Mouse (Mus musculus) limb, embryonic 10.5 days (tissue): ENCODE results near the gene Dkk3. TPM values are rescaled to one million over a fixed set of nuclear protein-coding genes. Genes with fewer than 3 reads are reported as not detected.
A peak's percentile ranks its signal among the peaks of the same experiment; 100 is the strongest.

Source experiments
- DNase-seq: peaks from one replicate; pipeline ENCODE4 v3.0.0-alpha.2; 2017; ENCODE audit warnings: low spot score
- H3K27ac ChIP-seq: fragments of 300-500 bp; sonication (generic); 2 replicates; pipeline ENCODE4 v1.5.1; 2016; ENCODE audit warnings: mild to moderate bottlenecking
- H3K27me3 ChIP-seq: fragments of 300-500 bp; sonication (generic); 2 replicates; pipeline ENCODE4 v1.6.1; 2016; ENCODE audit warnings: low read depth, mild to moderate bottlenecking; ENCODE audit not compliant: poor library complexity, severe bottlenecking
- H3K36me3 ChIP-seq: fragments of 300-500 bp; sonication (generic); 2 replicates; pipeline ENCODE4 v1.6.1; 2016; ENCODE audit warnings: mild to moderate bottlenecking, moderate library complexity
- H3K4me1 ChIP-seq: fragments of 300-500 bp; sonication (generic); 2 replicates; pipeline ENCODE4 v1.6.1; 2016
- H3K4me3 ChIP-seq: fragments of 300-500 bp; sonication (generic); 2 replicates; pipeline ENCODE4 v1.5.1; 2016; ENCODE audit warnings: mild to moderate bottlenecking, moderate library complexity
- H3K9me3 ChIP-seq: fragments of 300-500 bp; sonication (generic); replicated peaks from 2 replicates; pipeline ENCODE4 v1.6.1; 2016; ENCODE audit warnings: mild to moderate bottlenecking
- WGBS: fragments of 180-500 bp; shearing (Covaris S2); methylation state at CpG from one replicate; pipeline ENCODE4 v1.1.7; 2016; 5-methylcytosine and 5-hydroxymethylcytosine counted together
- polyA plus RNA-seq: library from polyadenylated mRNA; unstranded; fragments of >200 nt; fragmentation: Nextera tagmentation; extraction: Ambion mirVana; gene quantifications from 2 replicates; pipeline ENCODE4 v1.2.1, GENCODE M21; 2016

The Dkk3 gene
- polyA plus RNA-seq, 1 experiment from 2014 or later: 6.3 TPM

GRCm38 (mm10) chr7:112138168-112138508 is 20.7 kb downstream of the Dkk3 start:
- H3K27ac ChIP-seq: no peak overlapping the region
- peaks cover 5% of the 10 kb centered on the region for H3K4me1 ChIP-seq
- no peak overlapping the region for H3K4me3 ChIP-seq
- no peaks in the 10 kb centered on the region for H3K36me3 ChIP-seq
- DNase-seq: no peak
- H3K27me3 ChIP-seq: no peaks in the 10 kb centered on the region
- no peaks in the 10 kb centered on the region for H3K9me3 ChIP-seq
- WGBS: 90% methylated on average over 7 of the region's 7 CpGs

- no peaks in the 10 kb centered on the region for H3K4me1 ChIP-seq
- no peaks in the 10 kb centered on the region for H3K9me3 ChIP-seq
- no peak for DNase-seq
- no peaks in the 10 kb centered on the region for H3K27me3 ChIP-seq
- H3K36me3 ChIP-seq: no peaks in the 10 kb centered on the region
- 87% methylated on average over 5 of the region's 5 CpGs for WGBS
- no peak overlapping the region for H3K27ac ChIP-seq
- no peak overlapping the region for H3K4me3 ChIP-seq
Observed at GRCm38 (mm10) chr7:112136537-112136936, 22.3 kb downstream of the Dkk3 start.

- Histone ChIP-seq H3K27ac (no peak overlapping the region), H3K9me3 (no peaks in the 10 kb centered on the region), H3K36me3 (no peaks in the 10 kb centered on the region), H3K4me3 (no peak overlapping the region), H3K27me3 (no peaks in the 10 kb centered on the region), H3K4me1 (no peaks in the 10 kb centered on the region)
- no peak for DNase-seq
- 91% methylated on average over 4 of the region's 4 CpGs for WGBS
Observed at GRCm38 (mm10) chr7:112135161-112135560, 23.7 kb downstream of the Dkk3 start.

GRCm38 (mm10) chr7:112133277-112133676 is 25.6 kb downstream of the Dkk3 start:
- Histone ChIP-seq H3K4me1 (peaks cover 8% of the 10 kb centered on the region), H3K4me3 (no peak overlapping the region), H3K27me3 (no peaks in the 10 kb centered on the region), H3K36me3 (no peaks in the 10 kb centered on the region), H3K9me3 (no peaks in the 10 kb centered on the region), H3K27ac (no peak overlapping the region)
- no peak for DNase-seq
- 95% methylated on average over 5 of the region's 5 CpGs for WGBS

- Histone ChIP-seq H3K27me3 (no peaks in the 10 kb centered on the region), H3K4me1 (peaks cover 13% of the 10 kb centered on the region), H3K4me3 (no peak overlapping the region), H3K27ac (no peak overlapping the region), H3K9me3 (no peaks in the 10 kb centered on the region), H3K36me3 (no peaks in the 10 kb centered on the region)
- 86% methylated on average over 6 of the region's 6 CpGs for WGBS
- no peak for DNase-seq
Observed at GRCm38 (mm10) chr7:112132005-112132404, 26.9 kb downstream of the Dkk3 start.

- no peaks in the 10 kb centered on the region for H3K27me3 ChIP-seq
- H3K36me3 ChIP-seq: no peaks in the 10 kb centered on the region
- H3K27ac ChIP-seq: no peak overlapping the region
- no peak for DNase-seq
- 96% methylated on average over 3 of the region's 3 CpGs for WGBS
- peaks cover 14% of the 10 kb centered on the region for H3K4me1 ChIP-seq
- no peaks in the 10 kb centered on the region for H3K9me3 ChIP-seq
- H3K4me3 ChIP-seq: no peak overlapping the region
Observed at GRCm38 (mm10) chr7:112130660-112131059, 28.2 kb downstream of the Dkk3 start.

GRCm38 (mm10) chr7:112129851-112130250 is 29.0 kb downstream of the Dkk3 start:
- Histone ChIP-seq H3K27me3 (no peaks in the 10 kb centered on the region), H3K4me3 (no peak overlapping the region), H3K36me3 (no peaks in the 10 kb centered on the region), H3K27ac (no peak overlapping the region), H3K9me3 (no peaks in the 10 kb centered on the region), H3K4me1 (peaks cover 19% of the 10 kb centered on the region)
- WGBS: 85% methylated on average over 6 of the region's 6 CpGs
- DNase-seq: no peak

GRCm38 (mm10) chr7:112128810-112129209 is 30.0 kb downstream of the Dkk3 start:
- 69% methylated on average over 4 of the region's 4 CpGs for WGBS
- no peaks in the 10 kb centered on the region for H3K27me3 ChIP-seq
- no peaks in the 10 kb centered on the region for H3K36me3 ChIP-seq
- H3K4me3 ChIP-seq: no peak overlapping the region
- DNase-seq: peak; percentile 45
- peak overlapping the region; percentile 37; the same call in 1 of the 2 replicates for H3K27ac ChIP-seq
- H3K4me1 ChIP-seq: peaks cover 26% of the 10 kb centered on the region
- H3K9me3 ChIP-seq: no peaks in the 10 kb centered on the region

- Histone ChIP-seq H3K9me3 (no peaks in the 10 kb centered on the region), H3K4me1 (peaks cover 35% of the 10 kb centered on the region), H3K27me3 (no peaks in the 10 kb centered on the region), H3K36me3 (no peaks in the 10 kb centered on the region), H3K4me3 (no peak overlapping the region), H3K27ac (no peak overlapping the region; the same call in 1 of the 2 replicates)
- DNase-seq: no peak
- WGBS: 84% methylated on average over 4 of the region's 4 CpGs
Observed at GRCm38 (mm10) chr7:112127954-112128353, 30.9 kb downstream of the Dkk3 start.

GRCm38 (mm10) chr7:112127085-112127637 is 31.7 kb downstream of the Dkk3 start:
- H3K36me3 ChIP-seq: no peaks in the 10 kb centered on the region
- no peaks in the 10 kb centered on the region for H3K9me3 ChIP-seq
- no peak for DNase-seq
- 81% methylated on average over 5 of the region's 5 CpGs for WGBS
- H3K4me1 ChIP-seq: peaks cover 43% of the 10 kb centered on the region
- H3K27ac ChIP-seq: no peak overlapping the region
- no peaks in the 10 kb centered on the region for H3K27me3 ChIP-seq
- no peak overlapping the region for H3K4me3 ChIP-seq

- Histone ChIP-seq H3K4me1 (peaks cover 57% of the 10 kb centered on the region), H3K27ac (peak overlapping the region; percentile 46)
Observed at GRCm38 (mm10) chr7:112125625-112126260, 33.1 kb downstream of the Dkk3 start.

GRCm38 (mm10) chr7:112123612-112124011 is 35.2 kb downstream of the Dkk3 start:
- DNase-seq: no peak
- H3K27ac ChIP-seq: peak overlapping the region; percentile 83
- no peaks in the 10 kb centered on the region for H3K36me3 ChIP-seq
- WGBS: 94% methylated on average over 5 of the region's 5 CpGs
- no peaks in the 10 kb centered on the region for H3K9me3 ChIP-seq
- no peaks in the 10 kb centered on the region for H3K27me3 ChIP-seq
- H3K4me3 ChIP-seq: no peak overlapping the region
- peaks cover 62% of the 10 kb centered on the region for H3K4me1 ChIP-seq

More at GRCm38 (mm10) chr7:112125625-112126260, 33.1 kb downstream of the Dkk3 start:
- Histone ChIP-seq H3K27me3 (no peaks in the 10 kb centered on the region), H3K9me3 (no peaks in the 10 kb centered on the region), H3K36me3 (no peaks in the 10 kb centered on the region), H3K4me3 (no peak overlapping the region)
- DNase-seq: no peak
- 94% methylated on average over 7 of the region's 7 CpGs for WGBS

GRCm38 (mm10) chr7:112121866-112122500 is 36.9 kb downstream of the Dkk3 start:
- Histone ChIP-seq H3K36me3 (no peaks in the 10 kb centered on the region), H3K27ac (peak overlapping the region; percentile 83), H3K9me3 (no peaks in the 10 kb centered on the region), H3K27me3 (no peaks in the 10 kb centered on the region), H3K4me3 (0 out of 2 replicates have a peak overlapping the region, but pooled peaks have one; percentile 6), H3K4me1 (peaks cover 55% of the 10 kb centered on the region)
- WGBS: 62% methylated on average over 11 of the region's 11 CpGs
- DNase-seq: peak; percentile 60
